Mouse (Mus musculus) Patski (cell line): Measurements from ENCODE around the gene Mgmt. TPM values are rescaled to one million over a fixed set of nuclear protein-coding genes. Genes with fewer than 3 reads are reported as not detected.

ENCODE experiments used
- ATAC-seq: fragments of 100-300 bp; one replicate; pipeline ENCODE4 v1.8.0; 2021
- CTCF ChIA-PET: fragments of 350-600 bp; sonication (Branson Sonifier 250); formaldehyde crosslinking; loops from one replicate; lab custom pipeline; 2022; ENCODE audit warnings: inconsistent platforms; lab: Charles Lee
- POLR2A ChIA-PET: fragments of 350-600 bp; sonication (Branson Sonifier 250); formaldehyde crosslinking; loops from one replicate; lab custom pipeline; 2022; ENCODE audit warnings: antibody characterized with exemption, inconsistent platforms; lab: Charles Lee
- DNase-seq: peaks from one replicate; pipeline ENCODE4 v3.0.0-alpha.2; 2011; ENCODE audit warnings: low read depth, low spot score
- H3K27me3 ChIP-seq: fragments of 371-371 bp; one replicate; pipeline ENCODE4 v1.5.1; 2021
- CTCF ChIP-seq: fragments of 100-300 bp; IDR thresholded peaks from one replicate; pipeline ENCODE4 v1.5.1; 2021
- in situ Hi-C: fragments of 300-500 bp; cut with MboI; formaldehyde crosslinking; loops from 3 replicates; pipeline ENCODE4 v1.11.1; 2018; ENCODE audit warnings: low pct_unique_long_range_greater_than_20kb, mixed read lengths
- polyA plus RNA-seq: library from polyadenylated mRNA; unstranded; gene quantifications from one replicate; pipeline ENCODE4 v1.2.3, GENCODE M21; 2021

Gene Mgmt
- polyA plus RNA-seq, 1 experiment from 2014 or later = not detected

- in situ Hi-C loops = no loop called here
- no peaks in the 10 kb centered on the region for H3K27me3 ChIP-seq
- no peak for TF ChIP-seq CTCF
- ChIA-PET POLR2A (no interaction called here), CTCF (interaction anchor here (1.5 kb wide), 1 partner anchor 13 kb away, joined by 5 read pairs; no protein-coding TSS in a partner anchor)
- no peak for DNase-seq
- no peak for ATAC-seq
Measured at GRCm38 (mm10) chr7:137102606-137103195, 208.3 kb downstream of the Mgmt start.

- ChIA-PET POLR2A (no interaction called here), CTCF (interaction anchor here (0.9 kb wide), 1 partner anchor 26 kb away, joined by 3 read pairs; no protein-coding TSS in a partner anchor)
- no peak for ATAC-seq
- no peak for TF ChIP-seq CTCF
- H3K27me3 ChIP-seq = no peaks in the 10 kb centered on the region
- in situ Hi-C loops = no loop called here
- DNase-seq = no peak
Measured at GRCm38 (mm10) chr7:137112101-137112500, 217.7 kb downstream of the Mgmt start.

GRCm38 (mm10) chr7:137116246-137116645 lies 221.8 kb downstream of the Mgmt start:
- in situ Hi-C loops = no loop called here
- ChIA-PET CTCF (no interaction called here), POLR2A (no interaction called here)
- DNase-seq (no peak), ATAC-seq (no peak)
- H3K27me3 ChIP-seq = no peaks in the 10 kb centered on the region
- no peak for TF ChIP-seq CTCF

- H3K27me3 ChIP-seq = no peaks in the 10 kb centered on the region
- ChIA-PET CTCF (no interaction called here), POLR2A (no interaction called here)
- no peak for ATAC-seq
- no peak for DNase-seq
- in situ Hi-C loops = no loop called here
- TF ChIP-seq CTCF = no peak
Measured at GRCm38 (mm10) chr7:137121243-137121858, 226.9 kb downstream of the Mgmt start.

DNA sequence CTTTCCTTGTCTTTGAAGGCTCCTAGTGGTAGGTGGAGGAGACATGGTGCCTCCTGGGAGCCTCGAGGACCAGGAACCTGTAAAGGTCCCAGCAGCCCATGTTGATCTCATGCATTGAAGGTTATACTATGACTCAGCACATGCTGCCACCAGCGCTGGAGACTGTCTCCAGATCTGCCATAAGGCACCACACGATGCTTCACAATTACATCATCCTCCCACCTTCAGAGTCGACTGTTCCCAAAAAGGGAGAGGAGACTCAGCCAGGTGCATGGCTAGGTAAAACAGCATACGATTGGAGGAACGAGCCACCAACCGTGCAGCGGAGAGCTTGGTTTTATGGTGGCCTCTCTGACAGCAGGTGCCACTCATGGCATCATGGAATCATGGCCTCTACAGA lies 234.3 kb downstream of the Mgmt start:
- in situ Hi-C loops = no loop called here
- POLR2A ChIA-PET = no interaction called here
- ATAC-seq = no peak
- DNase-seq = no peak
- H3K27me3 ChIP-seq = no peaks in the 10 kb centered on the region
- CTCF ChIA-PET = no interaction called here
- TF ChIP-seq CTCF = no peak

GRCm38 (mm10) chr7:137130211-137130610 lies 235.8 kb downstream of the Mgmt start:
- DNase-seq (no peak), ATAC-seq (no peak)
- ChIA-PET POLR2A (no interaction called here), CTCF (no interaction called here)
- TF ChIP-seq CTCF = no peak
- in situ Hi-C loops = no loop called here
- no peaks in the 10 kb centered on the region for H3K27me3 ChIP-seq

- no peak for DNase-seq
- H3K27me3 ChIP-seq = no peaks in the 10 kb centered on the region
- POLR2A ChIA-PET = no interaction called here
Measured at GRCm38 (mm10) chr7:137131957-137132356, 237.5 kb downstream of the Mgmt start.

DNA sequence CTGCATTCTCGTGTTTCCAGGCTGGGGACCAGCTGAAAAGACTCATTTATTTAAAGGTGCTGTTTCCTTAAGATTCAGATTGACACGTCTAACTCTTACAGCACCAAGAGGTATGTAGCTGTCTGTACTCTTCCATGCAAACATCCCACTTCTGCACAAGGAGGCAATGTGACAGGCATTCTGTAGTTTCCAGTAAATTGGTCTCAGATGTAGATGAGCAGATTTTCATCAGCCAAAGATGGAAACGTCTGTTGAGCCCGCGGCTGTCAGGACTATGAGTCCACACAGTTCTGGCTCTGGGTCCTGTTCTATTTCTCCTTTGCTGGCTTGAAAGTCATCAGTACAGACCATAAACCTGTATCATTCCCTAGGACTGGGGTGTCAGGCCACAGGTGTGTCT lies 243.7 kb downstream of the Mgmt start:
- TF ChIP-seq CTCF = no peak
- DNase-seq (no peak), ATAC-seq (no peak)
- no peaks in the 10 kb centered on the region for H3K27me3 ChIP-seq
- CTCF ChIA-PET = no interaction called here
- in situ Hi-C loops = no loop called here
- POLR2A ChIA-PET = no interaction called here

More at GRCm38 (mm10) chr7:137131957-137132356, 237.5 kb downstream of the Mgmt start:
- ATAC-seq = no peak
- TF ChIP-seq CTCF = no peak
- CTCF ChIA-PET = no interaction called here
- in situ Hi-C loops = no loop called here

DNA sequence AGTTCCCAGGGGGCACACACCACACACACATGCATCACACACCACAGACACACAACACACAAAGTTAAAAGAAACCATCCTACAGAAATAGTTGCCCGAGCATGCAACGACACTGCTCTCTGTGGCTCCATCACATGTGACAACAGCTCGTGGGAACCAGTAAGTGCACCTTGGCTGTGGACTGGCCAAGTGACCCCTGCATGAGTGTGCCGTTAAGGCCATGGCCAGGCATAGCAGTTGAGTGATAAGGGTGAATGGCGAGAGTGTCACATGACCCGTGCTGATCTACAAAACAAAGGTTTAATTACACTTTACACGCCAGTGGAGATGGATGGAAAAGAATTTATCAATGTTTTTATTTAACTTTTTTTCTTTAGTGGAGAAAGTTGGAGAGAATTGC lies 245.9 kb downstream of the Mgmt start:
- ATAC-seq = no peak
- CTCF ChIA-PET = no interaction called here
- TF ChIP-seq CTCF = no peak
- no peaks in the 10 kb centered on the region for H3K27me3 ChIP-seq
- in situ Hi-C loops = no loop called here
- POLR2A ChIA-PET = no interaction called here
- DNase-seq = no peak

- CTCF ChIA-PET = no interaction called here
- ATAC-seq (no peak), DNase-seq (no peak)
- POLR2A ChIA-PET = no interaction called here
- H3K27me3 ChIP-seq = no peaks in the 10 kb centered on the region
- TF ChIP-seq CTCF = no peak
- in situ Hi-C loops = no loop called here
Measured at GRCm38 (mm10) chr7:137141386-137141785, 247.0 kb downstream of the Mgmt start.

GRCm38 (mm10) chr7:137147101-137147500 lies 252.7 kb downstream of the Mgmt start:
- in situ Hi-C loops = no loop called here
- no peak for TF ChIP-seq CTCF
- H3K27me3 ChIP-seq = no peaks in the 10 kb centered on the region
- ChIA-PET POLR2A (no interaction called here), CTCF (no interaction called here)
- DNase-seq (no peak), ATAC-seq (no peak)
